Mouse (Mus musculus) G1E (cell line): ENCODE measurements around the gene Trpv5.

ENCODE experiments used
- CTCF ChIP-seq: IDR thresholded peaks from 2 replicates; pipeline ENCODE4 v1.5.1; 2012; ENCODE audit warnings: low read depth, low read length, inconsistent platforms, mixed read lengths
- GATA1 ChIP-seq: IDR thresholded peaks from 2 replicates; pipeline ENCODE4 v1.6.1; 2012; ENCODE audit warnings: borderline replicate concordance, low read length, inconsistent platforms, mixed read lengths
- GATA2 ChIP-seq: IDR thresholded peaks from 2 replicates; pipeline ENCODE4 v1.6.1; 2012; ENCODE audit warnings: low read depth, low read length, inconsistent platforms, borderline replicate concordance

DNA sequence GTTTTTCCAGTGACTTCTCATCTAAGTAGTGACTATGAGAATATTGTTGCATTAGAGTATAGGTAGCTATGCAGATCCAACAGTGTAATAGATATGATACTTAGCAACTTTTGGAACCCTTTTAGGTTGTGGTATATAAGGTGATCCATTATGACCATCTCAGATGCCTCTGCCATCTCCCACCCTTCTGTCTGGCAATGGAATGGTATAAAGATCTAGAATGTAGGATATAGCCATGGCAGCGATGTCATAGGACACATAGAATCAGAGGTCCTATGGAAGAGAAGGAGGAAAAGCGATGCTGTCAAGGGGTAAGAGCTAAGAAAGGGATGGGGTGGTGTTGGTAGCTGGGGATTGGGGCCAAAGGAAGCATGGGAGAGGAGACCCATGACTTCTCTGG, 3.6 kb upstream of the Trpv5 start, which contains the start of gene Llcfc1:
- TF ChIP-seq CTCF (no peak), GATA2 (no peak), GATA1 (no peak)
